Mouse (Mus musculus) gonadal fat pad, adult 2 months (tissue): ENCODE results near the gene Setdb1. TPM values are rescaled to one million over a fixed set of nuclear protein-coding genes. Genes with fewer than 3 reads are reported as not detected.

ENCODE experiments used
- DNase-seq: peaks from one replicate; pipeline ENCODE4 v3.0.0-alpha.2; 2012; ENCODE audit warnings: low read depth
- polyA plus RNA-seq: library from polyadenylated mRNA; depleted of rRNA; stranded (reverse); fragments of >200 nt; gene quantifications from 2 replicates; pipeline ENCODE4 v1.2.3, GENCODE M21; 2012

Setdb1 gene
- polyA plus RNA-seq, 1 experiment: 16.1 TPM

GRCm38 (mm10) chr3:95292899-95293298 is 64.1 kb downstream of the Setdb1 start:
- no peak for DNase-seq

- DNase-seq: no peak
Measured at GRCm38 (mm10) chr3:95291041-95291440, 66.0 kb downstream of the Setdb1 start.

- no peak for DNase-seq
Measured at GRCm38 (mm10) chr3:95290156-95290555, 66.8 kb downstream of the Setdb1 start.

GRCm38 (mm10) chr3:95289419-95289818 is 67.6 kb downstream of the Setdb1 start:
- DNase-seq: no peak

GRCm38 (mm10) chr3:95287541-95287940 is 69.5 kb downstream of the Setdb1 start:
- no peak for DNase-seq

GRCm38 (mm10) chr3:95286510-95286909 is 70.5 kb downstream of the Setdb1 start:
- no peak for DNase-seq

- DNase-seq: no peak
Measured at GRCm38 (mm10) chr3:95286011-95286410, 71.0 kb downstream of the Setdb1 start.

GRCm38 (mm10) chr3:95285390-95285789 is 71.6 kb downstream of the Setdb1 start:
- DNase-seq: no peak

GRCm38 (mm10) chr3:95284501-95285281 is 72.3 kb downstream of the Setdb1 start:
- no peak for DNase-seq

GRCm38 (mm10) chr3:95284062-95284461 is 72.9 kb downstream of the Setdb1 start:
- DNase-seq: no peak

GRCm38 (mm10) chr3:95283589-95283941 is 73.4 kb downstream of the Setdb1 start:
- DNase-seq: no peak

- DNase-seq: no peak
Measured at GRCm38 (mm10) chr3:95282865-95283588, 74.0 kb downstream of the Setdb1 start.

GRCm38 (mm10) chr3:95282381-95282864 is 74.6 kb downstream of the Setdb1 start:
- peak; percentile 89 for DNase-seq

- DNase-seq: no peak
Measured at GRCm38 (mm10) chr3:95281216-95282126, 75.5 kb downstream of the Setdb1 start, which contains the start of the genes Mindy1 and Prune1. Gene Mindy1 (plus strand): TSS chr3:95281345. Gene Prune1 (minus strand): TSS chr3:95282076.

GRCm38 (mm10) chr3:95280747-95281146 is 76.3 kb downstream of the Setdb1 start:
- no peak for DNase-seq

GRCm38 (mm10) chr3:95277149-95277551 is 79.9 kb downstream of the Setdb1 start:
- no peak for DNase-seq

GRCm38 (mm10) chr3:95276428-95276934 is 80.5 kb downstream of the Setdb1 start:
- no peak for DNase-seq

GRCm38 (mm10) chr3:95275161-95275560 is 81.8 kb downstream of the Setdb1 start:
- no peak for DNase-seq

GRCm38 (mm10) chr3:95274453-95274852 is 82.5 kb downstream of the Setdb1 start:
- DNase-seq: no peak
